Mouse (Mus musculus): ENCODE data around the gene Gm17334. TPM values are rescaled to one million over a fixed set of nuclear protein-coding genes. Genes with fewer than 3 reads are reported as not detected.

Gene Gm17334
- polyA plus RNA-seq, 1 experiment, result 0.86 TPM

- Histone ChIP-seq H3K27ac (ENCODE audit: control insufficient read depth, insufficient read depth, low read length) (no peak overlapping the region), H3K36me3 (ENCODE audit: control insufficient read depth, insufficient read depth, low read length) (no peaks in the 10 kb centered on the region), H3K4me3 (ENCODE audit: control insufficient read depth, insufficient read depth, low read length) (no peak overlapping the region), H3K4me1 (replicated peaks; ENCODE audit: control insufficient read depth, insufficient read depth, low read length) (peaks cover 13% of the 10 kb centered on the region), H3K27me3 (ENCODE audit: control insufficient read depth, insufficient read depth, low read length) (no peaks in the 10 kb centered on the region)
- DNase-seq, result no peak
- WGBS, result 95% methylated on average over 5 of the region's 5 CpGs
- TF ChIP-seq POLR2A (IDR thresholded peaks at IDR 0.05; ENCODE audit: control insufficient read depth, extremely low read depth, insufficient read depth, low read length, poor library complexity) (no peak), CTCF (IDR thresholded peaks at IDR 0.05; ENCODE audit: borderline replicate concordance, control insufficient read depth, extremely low read depth, insufficient read depth, low read length, poor library complexity) (no peak)
Measured at GRCm38 (mm10) chr11:53816841-53817375, 43.9 kb upstream of the Gm17334 start.

GRCm38 (mm10) chr11:53814810-53815209 lies 41.8 kb upstream of the Gm17334 start:
- TF ChIP-seq POLR2A (IDR thresholded peaks at IDR 0.05; ENCODE audit: control insufficient read depth, extremely low read depth, insufficient read depth, low read length, poor library complexity), result no peak
- no peak for TF ChIP-seq CTCF (IDR thresholded peaks at IDR 0.05; ENCODE audit: borderline replicate concordance, control insufficient read depth, extremely low read depth, insufficient read depth, low read length, poor library complexity)
- Histone ChIP-seq H3K4me1 (replicated peaks; ENCODE audit: control insufficient read depth, insufficient read depth, low read length) (no peaks in the 10 kb centered on the region; the same call in 1 of the 2 replicates), H3K36me3 (ENCODE audit: control insufficient read depth, insufficient read depth, low read length) (no peaks in the 10 kb centered on the region), H3K27me3 (ENCODE audit: control insufficient read depth, insufficient read depth, low read length) (no peaks in the 10 kb centered on the region), H3K27ac (ENCODE audit: control insufficient read depth, insufficient read depth, low read length) (no peak overlapping the region), H3K4me3 (ENCODE audit: control insufficient read depth, insufficient read depth, low read length) (no peak overlapping the region)
- no peak for DNase-seq
- WGBS, result 80% methylated on average over 3 of the region's 3 CpGs

DNA sequence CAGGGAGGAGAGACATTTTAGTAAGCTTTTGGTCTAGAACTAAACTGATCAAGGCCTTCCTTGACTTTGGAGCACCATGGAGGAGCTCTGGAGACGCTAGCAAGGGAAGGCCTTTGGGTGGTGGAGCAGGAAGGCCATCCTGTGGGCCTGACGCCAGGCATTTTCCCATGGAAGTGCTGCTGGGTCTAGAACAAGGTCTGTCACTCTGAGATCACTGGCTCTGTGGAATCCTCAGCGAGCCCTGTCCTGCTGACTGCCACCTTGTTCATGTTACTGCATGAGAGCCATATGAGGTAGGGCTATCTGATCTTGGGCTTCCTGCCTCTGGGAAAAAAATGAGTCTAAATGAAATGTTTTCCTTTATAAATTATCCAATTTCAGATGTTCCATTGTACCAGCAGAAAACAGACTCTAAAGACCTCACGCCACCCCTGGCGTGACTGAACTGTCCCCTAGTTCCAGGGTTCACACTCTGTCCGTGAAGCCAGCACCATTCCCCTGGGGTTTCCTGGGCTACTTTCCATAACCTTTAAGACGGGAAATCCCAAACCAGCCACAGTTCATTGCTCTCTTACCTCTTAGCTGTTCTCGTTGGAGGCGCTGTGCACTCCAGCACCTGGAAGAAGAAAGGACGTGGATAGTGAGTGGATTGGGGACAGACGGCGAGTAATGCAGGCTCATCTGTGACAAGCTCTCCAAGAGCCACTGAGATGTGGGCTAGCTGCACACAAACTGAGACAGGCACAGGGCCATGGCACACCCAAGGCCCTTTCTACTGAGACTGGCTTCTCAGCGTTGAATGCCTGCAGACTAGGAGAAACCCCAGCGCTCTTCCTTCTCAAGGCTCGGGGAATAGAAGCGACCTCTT lies 40.2 kb upstream of the Gm17334 start:
- TF ChIP-seq CTCF (IDR thresholded peaks at IDR 0.05; ENCODE audit: borderline replicate concordance, control insufficient read depth, extremely low read depth, insufficient read depth, low read length, poor library complexity) (no peak), POLR2A (IDR thresholded peaks at IDR 0.05; ENCODE audit: control insufficient read depth, extremely low read depth, insufficient read depth, low read length, poor library complexity) (no peak)
- Histone ChIP-seq H3K27me3 (ENCODE audit: control insufficient read depth, insufficient read depth, low read length) (no peaks in the 10 kb centered on the region), H3K4me3 (ENCODE audit: control insufficient read depth, insufficient read depth, low read length) (no peak overlapping the region), H3K36me3 (ENCODE audit: control insufficient read depth, insufficient read depth, low read length) (no peaks in the 10 kb centered on the region), H3K4me1 (replicated peaks; ENCODE audit: control insufficient read depth, insufficient read depth, low read length) (no peaks in the 10 kb centered on the region; the same call in 1 of the 2 replicates), H3K27ac (ENCODE audit: control insufficient read depth, insufficient read depth, low read length) (peak overlapping the region; percentile 9; the same call in 1 of the 2 replicates)
- 94% methylated on average over 16 of the region's 16 CpGs for WGBS
- DNase-seq, result no peak

DNA sequence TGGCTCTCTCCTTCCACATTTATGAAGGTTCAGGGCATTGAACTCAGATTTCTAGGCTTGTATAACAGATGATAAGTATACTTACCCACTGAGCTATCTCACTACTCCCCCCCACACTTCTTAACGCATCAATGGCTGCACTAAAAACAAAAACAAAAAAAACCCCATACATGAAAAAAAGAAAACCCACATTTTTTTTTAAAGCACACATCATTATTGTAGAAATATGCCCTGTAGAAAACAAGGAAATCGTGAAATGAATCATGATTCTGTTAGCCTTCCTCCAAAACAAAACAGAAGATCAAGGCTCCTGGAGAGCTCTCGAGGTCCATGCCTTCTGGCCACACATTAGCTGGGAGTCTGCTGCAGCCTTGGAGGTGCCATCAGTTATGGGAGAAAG lies 38.3 kb upstream of the Gm17334 start:
- no peaks in the 10 kb centered on the region for H3K27me3 ChIP-seq (ENCODE audit: control insufficient read depth, insufficient read depth, low read length)
- 86% methylated on average over 3 of the region's 3 CpGs for WGBS
- no peak overlapping the region for H3K4me3 ChIP-seq (ENCODE audit: control insufficient read depth, insufficient read depth, low read length)
- no peak overlapping the region for H3K27ac ChIP-seq (ENCODE audit: control insufficient read depth, insufficient read depth, low read length)
- no peak for TF ChIP-seq POLR2A (IDR thresholded peaks at IDR 0.05; ENCODE audit: control insufficient read depth, extremely low read depth, insufficient read depth, low read length, poor library complexity)
- TF ChIP-seq CTCF (IDR thresholded peaks at IDR 0.05; ENCODE audit: borderline replicate concordance, control insufficient read depth, extremely low read depth, insufficient read depth, low read length, poor library complexity), result no peak
- DNase-seq, result no peak
- H3K36me3 ChIP-seq (ENCODE audit: control insufficient read depth, insufficient read depth, low read length), result no peaks in the 10 kb centered on the region
- no peaks in the 10 kb centered on the region; the same call in 1 of the 2 replicates for H3K4me1 ChIP-seq (replicated peaks; ENCODE audit: control insufficient read depth, insufficient read depth, low read length)

- Histone ChIP-seq H3K4me3 (ENCODE audit: control insufficient read depth, insufficient read depth, low read length) (no peak overlapping the region), H3K4me1 (replicated peaks; ENCODE audit: control insufficient read depth, insufficient read depth, low read length) (no peaks in the 10 kb centered on the region; the same call in 1 of the 2 replicates), H3K27ac (ENCODE audit: control insufficient read depth, insufficient read depth, low read length) (no peak overlapping the region), H3K36me3 (ENCODE audit: control insufficient read depth, insufficient read depth, low read length) (no peaks in the 10 kb centered on the region), H3K27me3 (ENCODE audit: control insufficient read depth, insufficient read depth, low read length) (no peaks in the 10 kb centered on the region)
- DNase-seq, result no peak
- whole genome bisulfite sequencing, result 92% methylated on average over 2 of the region's 2 CpGs
- TF ChIP-seq POLR2A (IDR thresholded peaks at IDR 0.05; ENCODE audit: control insufficient read depth, extremely low read depth, insufficient read depth, low read length, poor library complexity), result no peak
- no peak for TF ChIP-seq CTCF (IDR thresholded peaks at IDR 0.05; ENCODE audit: borderline replicate concordance, control insufficient read depth, extremely low read depth, insufficient read depth, low read length, poor library complexity)
Measured at GRCm38 (mm10) chr11:53810749-53811148, 37.8 kb upstream of the Gm17334 start.

DNA sequence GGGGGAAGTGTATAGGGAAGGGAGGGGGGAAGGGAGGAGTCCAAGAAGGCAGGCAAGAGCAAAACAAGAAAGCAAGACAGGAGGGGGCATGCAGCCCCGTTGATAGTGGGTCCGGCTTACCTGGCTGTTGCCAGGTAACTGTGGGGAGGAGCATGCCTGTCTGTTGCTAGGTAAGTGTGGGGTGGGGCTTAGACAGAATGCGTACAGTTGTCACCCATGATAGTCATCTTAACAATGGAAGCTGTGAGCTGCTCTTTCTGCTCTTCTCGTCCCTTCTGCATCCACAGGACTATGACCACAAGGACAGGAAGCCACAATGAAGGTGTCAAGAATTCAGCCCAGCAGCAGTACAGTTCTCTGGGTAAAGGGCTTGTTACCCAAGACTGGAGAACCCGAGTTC lies 37.2 kb upstream of the Gm17334 start:
- H3K4me1 ChIP-seq (replicated peaks; ENCODE audit: control insufficient read depth, insufficient read depth, low read length), result no peaks in the 10 kb centered on the region; the same call in 1 of the 2 replicates
- no peaks in the 10 kb centered on the region for H3K36me3 ChIP-seq (ENCODE audit: control insufficient read depth, insufficient read depth, low read length)
- DNase-seq, result no peak
- 54% methylated on average over 5 of the region's 5 CpGs for WGBS
- H3K27ac ChIP-seq (ENCODE audit: control insufficient read depth, insufficient read depth, low read length), result no peak overlapping the region
- no peak for TF ChIP-seq CTCF (IDR thresholded peaks at IDR 0.05; ENCODE audit: borderline replicate concordance, control insufficient read depth, extremely low read depth, insufficient read depth, low read length, poor library complexity)
- TF ChIP-seq POLR2A (IDR thresholded peaks at IDR 0.05; ENCODE audit: control insufficient read depth, extremely low read depth, insufficient read depth, low read length, poor library complexity), result no peak
- H3K27me3 ChIP-seq (ENCODE audit: control insufficient read depth, insufficient read depth, low read length), result no peaks in the 10 kb centered on the region
- H3K4me3 ChIP-seq (ENCODE audit: control insufficient read depth, insufficient read depth, low read length), result no peak overlapping the region

Measured in thymus, adult 2 months (tissue).